Mouse (Mus musculus): ENCODE data around the gene Eef1akmt1.

DNA sequence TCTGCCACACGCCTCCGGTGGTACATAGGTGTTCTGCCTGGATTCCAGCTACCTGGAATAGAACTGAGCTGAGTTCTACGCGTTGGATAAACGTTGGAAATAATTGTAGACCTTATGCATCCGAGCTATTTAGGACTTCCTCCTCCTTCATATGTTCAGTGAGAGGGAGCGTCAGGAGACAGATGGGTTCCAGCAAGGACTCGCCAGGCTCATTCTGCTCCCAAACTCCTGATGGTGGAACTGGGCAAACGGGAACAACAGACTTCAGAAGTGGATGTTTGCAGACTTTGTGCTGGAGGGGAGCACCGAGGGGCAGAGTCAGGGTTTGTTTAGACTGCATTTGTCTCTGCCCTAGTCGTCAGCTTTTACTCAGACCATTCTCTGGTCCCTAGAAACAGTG is 30.7 kb downstream of the Eef1akmt1 start:
- no peak for TF ChIP-seq CTCF (IDR thresholded peaks at IDR 0.05; ENCODE audit: low read depth, low read length)
- TF ChIP-seq POLR2A (IDR thresholded peaks at IDR 0.05; ENCODE audit: extremely low read depth, insufficient read depth, low read length), result no peak
